Mouse (Mus musculus): Measurements from ENCODE around the gene Bag6.
"Not testable (repeated sequence)": the region's sequence is repeated elsewhere in the genome, so short reads cannot be mapped to it uniquely, and the experiment has no call there.

The Bag6 gene

GRCm38 (mm10) chr17:35111774-35112173 is 23.2 kb upstream of the Bag6 start:
- in situ Hi-C loops (cut with MboI), result no loop called here

GRCm38 (mm10) chr17:35115046-35116019 is 19.6 kb upstream of the Bag6 start, which contains the start of gene Ly6g5b:
Ly6g5b (minus strand) TSS chr17:35115428.
- in situ Hi-C loops (cut with MboI), result no loop called here

GRCm38 (mm10) chr17:35120745-35121142 is 14.2 kb upstream of the Bag6 start:
- in situ Hi-C loops (cut with MboI), result no loop called here

- in situ Hi-C loops (cut with MboI), result no loop called here
These were observed 13.7 kb upstream of the Bag6 start, which contains the start of gene Gpank1 for GRCm38 (mm10) chr17:35121143-35121799. Gpank1 (plus strand) TSS chr17:35121455.

GRCm38 (mm10) chr17:35121871-35122303 is 13.1 kb upstream of the Bag6 start, which contains the start of gene Csnk2b:
Csnk2b (minus strand) TSS chr17:35122053.
- in situ Hi-C loops (cut with MboI), result no loop called here

GRCm38 (mm10) chr17:35123287-35123686 is 11.7 kb upstream of the Bag6 start:
- in situ Hi-C loops (cut with MboI), result not testable (repeated sequence)

GRCm38 (mm10) chr17:35124261-35124896 is 10.6 kb upstream of the Bag6 start:
- in situ Hi-C loops (cut with MboI), result not testable (repeated sequence)

- in situ Hi-C loops (cut with MboI), result no loop called here
These were observed 9.9 kb upstream of the Bag6 start for GRCm38 (mm10) chr17:35125081-35125480.

GRCm38 (mm10) chr17:35125578-35125977 is 9.4 kb upstream of the Bag6 start:
- in situ Hi-C loops (cut with MboI), result no loop called here

GRCm38 (mm10) chr17:35126206-35126611 is 8.8 kb upstream of the Bag6 start, which contains the start of gene D17H6S53E:
D17H6S53E (plus strand) TSS chr17:35126373.
- in situ Hi-C loops (cut with MboI), result no loop called here

- in situ Hi-C loops (cut with MboI), result no loop called here
These were observed 8.0 kb upstream of the Bag6 start for GRCm38 (mm10) chr17:35127017-35127416.

GRCm38 (mm10) chr17:35128996-35129395 is 6.0 kb upstream of the Bag6 start:
- in situ Hi-C loops (cut with MboI), result no loop called here

GRCm38 (mm10) chr17:35131038-35131437 is 3.9 kb upstream of the Bag6 start:
- in situ Hi-C loops (cut with MboI), result no loop called here

- in situ Hi-C loops (cut with MboI), result no loop called here
These were observed 3.3 kb upstream of the Bag6 start, which contains the start of gene Apom for GRCm38 (mm10) chr17:35131500-35132173. Apom (minus strand) TSS chr17:35132050.

GRCm38 (mm10) chr17:35132174-35132560 is 2.8 kb upstream of the Bag6 start:
- in situ Hi-C loops (cut with MboI), result no loop called here

- in situ Hi-C loops (cut with MboI), result no loop called here
These were observed 1.5 kb upstream of the Bag6 start for GRCm38 (mm10) chr17:35133517-35133916.

- in situ Hi-C loops (cut with MboI), result no loop called here
These were observed 778 bp downstream of the Bag6 start for GRCm38 (mm10) chr17:35135591-35136320.

- in situ Hi-C loops (cut with MboI), result no loop called here
These were observed 4.3 kb downstream of the Bag6 start for GRCm38 (mm10) chr17:35139269-35139668.

GRCm38 (mm10) chr17:35140490-35140996 is 5.6 kb downstream of the Bag6 start:
- in situ Hi-C loops (cut with MboI), result no loop called here

- in situ Hi-C loops (cut with MboI), result no loop called here
These were observed 7.0 kb downstream of the Bag6 start for GRCm38 (mm10) chr17:35141971-35142370.
